10 mouse cellular contexts compared by ENCODE assay signal in the genomic region with DNA sequence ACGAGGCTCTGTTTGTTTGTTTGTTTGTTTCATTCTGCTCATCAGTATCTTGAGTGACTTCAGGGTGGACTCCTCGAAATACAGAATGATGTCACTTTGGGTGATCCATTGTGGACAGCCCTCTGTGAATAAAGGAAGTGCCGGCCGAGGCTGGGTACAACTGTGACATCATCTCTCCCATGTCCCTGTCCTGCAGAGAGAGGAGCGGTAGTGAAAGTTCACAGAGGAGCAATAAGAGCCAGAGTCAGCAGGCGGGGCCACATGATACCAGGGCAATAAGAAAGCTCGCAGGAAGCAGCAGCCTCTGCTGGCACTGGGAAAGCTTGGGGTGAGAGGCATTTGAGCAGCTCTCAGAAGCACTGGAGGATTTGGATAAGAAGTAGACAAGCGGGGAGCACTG.
DNase-seq lines count a peak whose midpoint lies in the region; ATAC-seq lines count a peak whose summit lies in the region.
"Had no signal": no experiment of that assay in that cellular context is flagged by ENCODE, and none has a peak within 500 bp of the region (broad histone marks: within the 10 kb centered on the region; RNA-seq: fewer than 3 reads in every experiment).

No protein-coding gene starts in this region.

- DNase-seq in kidney, postnatal 25 days: peak; percentile 19 to 68
- DNase-seq in forebrain, embryonic 10.5 days (ENCODE audit: extremely low spot score, low spot score): no peak
- no peak for DNase-seq in layer of hippocampus, adult 18-20 months (ENCODE audit: low spot score in 2 of 2)
- DNase-seq in spleen, postnatal 4 days (ENCODE audit: low spot score in 2 of 2): no peak
- DNase-seq: forebrain, postnatal 0 days had no signal

- H3K9me3 ChIP-seq in kidney, embryonic 15.5 days (replicated peaks): no peaks in the 10 kb centered on the region
- H3K9me3 ChIP-seq in intestine, embryonic 16.5 days (ENCODE audit: control insufficient read depth, low read length): no peaks in the 10 kb centered on the region
- H3K9me3 ChIP-seq in forebrain, embryonic 10.5 days: no peaks in the 10 kb centered on the region
- H3K9me3 ChIP-seq: limb, embryonic 10.5 days had no signal

- no peaks in the 10 kb centered on the region for H3K36me3 ChIP-seq in kidney, embryonic 15.5 days
- no peaks in the 10 kb centered on the region for H3K36me3 ChIP-seq in intestine, embryonic 16.5 days (ENCODE audit: control insufficient read depth, insufficient read depth, low read length)
- no peaks in the 10 kb centered on the region for H3K36me3 ChIP-seq in forebrain, embryonic 10.5 days (replicated peaks)
- H3K36me3 ChIP-seq: limb, embryonic 10.5 days had no signal

- no peak overlapping the region for H3K4me2 ChIP-seq in kidney, embryonic 15.5 days
- no peak overlapping the region for H3K4me2 ChIP-seq in intestine, embryonic 16.5 days (ENCODE audit: low read depth, low read length)

- no peak overlapping the region for H3K9ac ChIP-seq in kidney, embryonic 15.5 days
- no peak overlapping the region; the same call in 1 of the 2 replicates for H3K9ac ChIP-seq in intestine, embryonic 16.5 days (ENCODE audit: low read depth, low read length)
- H3K9ac ChIP-seq: forebrain, postnatal 0 days had no signal

- H3K4me3 ChIP-seq in kidney, embryonic 15.5 days (replicated peaks): no peak overlapping the region
- H3K4me3 ChIP-seq in intestine, embryonic 16.5 days (ENCODE audit: low read length): no peak overlapping the region
- H3K4me3 ChIP-seq in forebrain, embryonic 10.5 days: no peak overlapping the region
- H3K4me3 ChIP-seq: limb, embryonic 10.5 days had no signal

- 0 out of 2 replicates have a peak, but pooled peaks cover 4% of the 10 kb centered on the region for H3K27me3 ChIP-seq in kidney, embryonic 15.5 days
- no peaks in the 10 kb centered on the region for H3K27me3 ChIP-seq in intestine, embryonic 16.5 days (replicated peaks; ENCODE audit: control insufficient read depth, insufficient read depth, low read length)
- H3K27me3 ChIP-seq in forebrain, embryonic 10.5 days (ENCODE audit: poor library complexity, severe bottlenecking): no peaks in the 10 kb centered on the region

- whole genome bisulfite sequencing in kidney, embryonic 15.5 days: 33% methylated on average over 8 of the region's 8 CpGs
- 31% methylated on average over 8 of the region's 8 CpGs for WGBS in intestine, embryonic 16.5 days
- WGBS in forebrain, embryonic 10.5 days: 75% methylated on average over 8 of the region's 8 CpGs

- H3K4me1 ChIP-seq in kidney, embryonic 15.5 days: peaks cover 11% of the 10 kb centered on the region; the same call in 1 of the 2 replicates
- H3K4me1 ChIP-seq in intestine, embryonic 16.5 days (ENCODE audit: control insufficient read depth, insufficient read depth, low read length): peaks cover 23% of the 10 kb centered on the region
- H3K4me1 ChIP-seq in forebrain, embryonic 10.5 days: peaks cover 13% of the 10 kb centered on the region

- H3K27ac ChIP-seq in kidney, embryonic 15.5 days: no peak overlapping the region
- H3K27ac ChIP-seq in intestine, embryonic 16.5 days (ENCODE audit: low read length): no peak overlapping the region
- H3K27ac ChIP-seq in forebrain, embryonic 10.5 days: no peak overlapping the region
- H3K27ac ChIP-seq: limb, embryonic 10.5 days had no signal

- no peak for ATAC-seq in kidney, embryonic 15.5 days (replicated peaks; ENCODE audit: low FRiP score)
- peak; percentile 88 for ATAC-seq in granulocyte monocyte progenitor cell, adult 5-6 weeks (replicated peaks; ENCODE audit: poor library complexity, severe bottlenecking)
- peak; percentile 58 for ATAC-seq in intestine, embryonic 16.5 days
- ATAC-seq in monocyte, adult 5-6 weeks (replicated peaks; ENCODE audit: insufficient number of reproducible peaks, low FRiP score, low TSS enrichment, poor library complexity, severe bottlenecking): peak; percentile 91
- ATAC-seq: forebrain, postnatal 0 days had no signal

Comparison
In these comparisons a context has a peak if more than half of its experiments do, and no peak if none do; other contexts are left out.
1. DNase-seq: peak in kidney, postnatal 25 days (2 of 2); none in forebrain, embryonic 10.5 days (single experiment), layer of hippocampus, adult 18-20 months (0 of 2) and spleen, postnatal 4 days (0 of 2).